ENCODE assay signal across 17 mouse cellular contexts in genomic region chr3:105602966-105603365, GRCm38 (mm10).
"Had no signal": no experiment of that assay in that cellular context is flagged by ENCODE, and none has a peak within 500 bp of the region (broad histone marks: within the 10 kb centered on the region; RNA-seq: fewer than 3 reads in every experiment).

No protein-coding gene starts in this region.

- H3K27me3 ChIP-seq: lung, embryonic 15.5 days; midbrain, embryonic 13.5 days; midbrain, embryonic 15.5 days; neural tube, embryonic 12.5 days; stomach, embryonic 15.5 days had no signal

- H3K27ac ChIP-seq: liver, embryonic 14.5 days; lung, embryonic 15.5 days; macrophage; midbrain, embryonic 13.5 days; midbrain, embryonic 15.5 days; neural tube, embryonic 12.5 days; stomach, embryonic 15.5 days; stomach, postnatal 0 days had no signal

- H3K4me1 ChIP-seq: lung, embryonic 15.5 days; megakaryocyte, embryonic 14.5 days; midbrain, embryonic 13.5 days; midbrain, embryonic 15.5 days; neural tube, embryonic 12.5 days; stomach, embryonic 15.5 days had no signal

- H3K9me3 ChIP-seq: lung, embryonic 15.5 days; midbrain, embryonic 13.5 days; midbrain, embryonic 15.5 days; neural tube, embryonic 12.5 days; stomach, embryonic 15.5 days had no signal

- H3K9ac ChIP-seq: liver, embryonic 14.5 days; lung, embryonic 15.5 days; midbrain, embryonic 13.5 days; midbrain, embryonic 15.5 days; neural tube, embryonic 12.5 days; stomach, embryonic 15.5 days had no signal

- H3K36me3 ChIP-seq: lung, embryonic 15.5 days; midbrain, embryonic 13.5 days; midbrain, embryonic 15.5 days; neural tube, embryonic 12.5 days; stomach, embryonic 15.5 days had no signal

- ATAC-seq: lung, postnatal 0 days; midbrain, embryonic 13.5 days; midbrain, embryonic 15.5 days had no signal

- H3K4me3 ChIP-seq: lung, embryonic 15.5 days; megakaryocyte, embryonic 14.5 days; midbrain, embryonic 13.5 days; midbrain, embryonic 15.5 days; neural tube, embryonic 12.5 days; stomach, embryonic 15.5 days had no signal

- DNase-seq: lung, adult 2 months; lung, postnatal 14 days; lung, postnatal 36 days; thymus, adult 2 months; thymus, postnatal 25 days; thymus, postnatal 4 days had no signal

- H3K4me2 ChIP-seq: lung, embryonic 15.5 days; midbrain, embryonic 11.5 days; midbrain, embryonic 13.5 days; midbrain, embryonic 15.5 days; neural tube, embryonic 12.5 days; stomach, embryonic 15.5 days had no signal
